Comparison of ENCODE assay signal across 11 mouse cellular contexts in the genomic region with DNA sequence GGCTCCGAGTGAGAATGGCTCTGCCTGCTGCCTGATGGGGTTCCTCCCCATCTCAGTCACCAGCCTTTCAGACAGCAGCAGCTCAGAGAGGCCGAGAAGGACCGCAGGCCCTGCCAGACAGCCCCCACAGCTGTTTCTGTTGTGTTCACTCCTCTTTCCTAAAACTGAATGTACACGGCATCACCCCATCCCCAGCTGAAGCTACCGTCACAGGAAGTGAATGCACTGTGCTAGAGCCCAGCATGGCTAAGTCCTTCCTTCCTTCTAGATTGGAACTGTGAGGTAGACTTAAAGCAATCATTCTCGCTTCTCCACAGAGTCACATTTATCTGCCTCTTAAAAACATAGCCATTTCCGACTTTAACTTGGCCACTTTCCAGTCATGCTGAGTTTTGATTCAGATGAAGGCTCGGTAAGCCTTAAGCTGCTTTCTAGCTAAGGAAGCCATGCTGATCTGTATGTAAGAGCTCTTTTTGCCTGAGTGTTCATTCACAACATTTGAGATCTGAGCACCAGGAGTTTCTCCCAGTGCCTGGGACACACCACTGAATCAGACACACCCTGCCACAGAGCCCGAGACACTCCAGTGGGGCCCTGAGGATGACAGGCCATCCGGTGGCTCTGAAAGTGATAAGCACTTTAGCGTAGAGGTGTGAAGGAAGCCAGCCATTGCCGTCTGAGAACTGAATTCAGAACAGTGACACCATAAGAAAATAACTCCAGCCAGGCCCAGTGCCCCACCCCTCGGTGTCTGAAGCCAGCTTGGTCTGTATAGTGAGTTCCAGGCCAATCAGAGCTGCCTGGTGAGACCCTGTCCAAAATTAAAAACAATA. TPM values are rescaled to one million over a fixed set of nuclear protein-coding genes. Genes with fewer than 3 reads are reported as not detected.
DNase-seq lines count a peak whose midpoint lies in the region; ATAC-seq lines count a peak whose summit lies in the region.
"Had no signal": no experiment of that assay in that cellular context is flagged by ENCODE, and none has a peak within 500 bp of the region (broad histone marks: within the 10 kb centered on the region; RNA-seq: fewer than 3 reads in every experiment).

No protein-coding gene starts in this region.

- peak overlapping the region; percentile 62 for H3K27ac ChIP-seq in hindbrain, embryonic 13.5 days
- no peak overlapping the region for H3K27ac ChIP-seq in hindbrain, embryonic 11.5 days (ENCODE audit: low read depth, low read length)
- peak overlapping the region; percentile 69 for H3K27ac ChIP-seq in embryonic facial prominence, embryonic 13.5 days
- H3K27ac ChIP-seq in limb, embryonic 15.5 days, result peak overlapping the region; percentile 59
- H3K27ac ChIP-seq: liver, embryonic 13.5 days had no signal

- WGBS in hindbrain, embryonic 13.5 days, result 68% methylated on average over 13 of the region's 13 CpGs
- WGBS in hindbrain, embryonic 11.5 days, result 85% methylated on average over 13 of the region's 13 CpGs
- WGBS in embryonic facial prominence, embryonic 13.5 days, result 68% methylated on average over 13 of the region's 13 CpGs
- whole genome bisulfite sequencing in limb, embryonic 15.5 days, result 35% methylated on average over 13 of the region's 13 CpGs

- no peak overlapping the region for H3K4me2 ChIP-seq in hindbrain, embryonic 13.5 days
- no peak overlapping the region for H3K4me2 ChIP-seq in hindbrain, embryonic 11.5 days (replicated peaks; ENCODE audit: low read depth, low read length)
- no peak overlapping the region for H3K4me2 ChIP-seq in embryonic facial prominence, embryonic 13.5 days
- H3K4me2 ChIP-seq in limb, embryonic 15.5 days, result no peak overlapping the region
- H3K4me2 ChIP-seq: liver, embryonic 13.5 days had no signal

- H3K9ac ChIP-seq in hindbrain, embryonic 13.5 days, result no peak overlapping the region
- no peak overlapping the region for H3K9ac ChIP-seq in hindbrain, embryonic 11.5 days (ENCODE audit: low read depth, low read length)
- H3K9ac ChIP-seq in embryonic facial prominence, embryonic 13.5 days, result no peak overlapping the region
- H3K9ac ChIP-seq in limb, embryonic 15.5 days, result no peak overlapping the region
- H3K9ac ChIP-seq: liver, embryonic 13.5 days had no signal

- no peak for ATAC-seq in hindbrain, embryonic 13.5 days (ENCODE audit: low FRiP score)
- no peak for ATAC-seq in hindbrain, embryonic 11.5 days (ENCODE audit: low FRiP score)
- ATAC-seq in embryonic facial prominence, embryonic 13.5 days (ENCODE audit: insufficient number of reproducible peaks, insufficient read depth, low FRiP score, low TSS enrichment, low read depth), result no peak
- no peak for ATAC-seq in limb, embryonic 15.5 days (ENCODE audit: insufficient number of reproducible peaks, low FRiP score, low TSS enrichment, low read depth)
- ATAC-seq in inflammation-experienced regulatory T-cells, adult 6 months, result no peak

- H3K27me3 ChIP-seq in hindbrain, embryonic 13.5 days, result no peaks in the 10 kb centered on the region
- no peaks in the 10 kb centered on the region for H3K27me3 ChIP-seq in hindbrain, embryonic 11.5 days (ENCODE audit: control insufficient read depth, insufficient read depth, low read length)
- no peaks in the 10 kb centered on the region for H3K27me3 ChIP-seq in embryonic facial prominence, embryonic 13.5 days
- no peaks in the 10 kb centered on the region for H3K27me3 ChIP-seq in limb, embryonic 15.5 days
- H3K27me3 ChIP-seq: liver, embryonic 13.5 days had no signal

- no peak overlapping the region for H3K4me3 ChIP-seq in hindbrain, embryonic 13.5 days
- no peak overlapping the region for H3K4me3 ChIP-seq in hindbrain, embryonic 11.5 days (ENCODE audit: low read depth, low read length)
- no peak overlapping the region for H3K4me3 ChIP-seq in embryonic facial prominence, embryonic 13.5 days
- no peak overlapping the region for H3K4me3 ChIP-seq in limb, embryonic 15.5 days
- H3K4me3 ChIP-seq: liver, embryonic 13.5 days had no signal

- peaks cover 7% of the 10 kb centered on the region for H3K36me3 ChIP-seq in hindbrain, embryonic 13.5 days
- 0 out of 2 replicates have a peak, but pooled peaks cover 3% of the 10 kb centered on the region for H3K36me3 ChIP-seq in hindbrain, embryonic 11.5 days (ENCODE audit: control insufficient read depth, insufficient read depth, low read length)
- peaks cover 37% of the 10 kb centered on the region for H3K36me3 ChIP-seq in embryonic facial prominence, embryonic 13.5 days
- H3K36me3 ChIP-seq in limb, embryonic 15.5 days, result peaks cover 8% of the 10 kb centered on the region; the same call in 1 of the 2 replicates
- H3K36me3 ChIP-seq: G1E; liver, embryonic 13.5 days had no signal

- peaks cover 24% of the 10 kb centered on the region for H3K4me1 ChIP-seq in hindbrain, embryonic 13.5 days (replicated peaks)
- no peaks in the 10 kb centered on the region for H3K4me1 ChIP-seq in hindbrain, embryonic 11.5 days (replicated peaks; ENCODE audit: control insufficient read depth, insufficient read depth, low read length)
- peaks cover 24% of the 10 kb centered on the region for H3K4me1 ChIP-seq in embryonic facial prominence, embryonic 13.5 days
- peaks cover 27% of the 10 kb centered on the region for H3K4me1 ChIP-seq in limb, embryonic 15.5 days
- H3K4me1 ChIP-seq: liver, embryonic 13.5 days had no signal

- no peaks in the 10 kb centered on the region for H3K9me3 ChIP-seq in hindbrain, embryonic 13.5 days
- no peaks in the 10 kb centered on the region for H3K9me3 ChIP-seq in hindbrain, embryonic 11.5 days (ENCODE audit: control insufficient read depth, low read length)
- H3K9me3 ChIP-seq in embryonic facial prominence, embryonic 13.5 days, result no peaks in the 10 kb centered on the region
- no peaks in the 10 kb centered on the region for H3K9me3 ChIP-seq in limb, embryonic 15.5 days
- H3K9me3 ChIP-seq: liver, embryonic 13.5 days had no signal

- DNase-seq in cerebellum, postnatal 10 days, result peak; percentile 35 to 36
- no peak for DNase-seq in cerebellum, adult 11-12 months
- DNase-seq in hindbrain, embryonic 11.5 days (ENCODE audit: low spot score), result no peak
- DNase-seq in urinary bladder, adult 2 months (ENCODE audit: low spot score), result no peak
- DNase-seq: liver, embryonic 13.5 days; spleen, adult 18-20 months had no signal

RNA-seq across cellular contexts. Expression of gene Slc10a6, which starts 33.6 kb away (rescaled TPM):
- polyA plus RNA-seq in hindbrain, embryonic 13.5 days (2015; fragmentation: Nextera tagmentation; extraction: Ambion mirVana), result 0.30 and 0.43 TPM in 2 replicates
- 0.22 and 0.40 TPM in 2 replicates for polyA plus RNA-seq in hindbrain, embryonic 11.5 days (2014; fragmentation: Nextera tagmentation; extraction: Ambion mirVana)
- polyA plus RNA-seq in embryonic facial prominence, embryonic 13.5 days (2015; fragmentation: Nextera tagmentation; extraction: Ambion mirVana), result 0.19 and 1.1 TPM in 2 replicates
- 8.4 and 9.1 TPM in 2 replicates for polyA plus RNA-seq in limb, embryonic 15.5 days (2015; fragmentation: Nextera tagmentation; extraction: Ambion mirVana)
- polyA plus RNA-seq in inflammation-experienced regulatory T-cells, adult 6 months (2017; shearing (Covaris generic)), result under 1 TPM in 1 of 3 experiments, not detected in 2; 0.26 TPM
- polyA plus RNA-seq in urinary bladder, adult 2 months (2012; rRNA removed), result 7.5 and 7.9 TPM in 2 replicates
- polyA plus RNA-seq: G1E; liver, embryonic 13.5 days had no signal

Comparison
In these comparisons a context has a peak if more than half of its experiments do, and no peak if none do; other contexts are left out.
1. DNase-seq: peak in cerebellum, postnatal 10 days (2 of 2); none in cerebellum, adult 11-12 months (single experiment), hindbrain, embryonic 11.5 days (single experiment) and urinary bladder, adult 2 months (single experiment).